Mouse (Mus musculus) ES-E14 (cell line): ENCODE results near the gene Rasl11b. TPM values are rescaled to one million over a fixed set of nuclear protein-coding genes. Genes with fewer than 3 reads are reported as not detected.

Source experiments
- DNase-seq: peaks from one replicate; pipeline ENCODE4 v3.0.0-alpha.2; 2013; ENCODE audit warnings: low read depth, low spot score
- H3K27ac ChIP-seq: 2 replicates; pipeline ENCODE4 v1.5.1; 2012; ENCODE audit warnings: low read depth, mild to moderate bottlenecking, low read length, moderate library complexity, mixed read lengths; ENCODE audit not compliant: poor library complexity, insufficient read depth, severe bottlenecking
- H3K36me3 ChIP-seq: 2 replicates; pipeline ENCODE4 v1.6.1; 2012; ENCODE audit warnings: mild to moderate bottlenecking, low read length, moderate library complexity, mixed read lengths; ENCODE audit not compliant: control insufficient read depth, poor library complexity, insufficient read depth, severe bottlenecking
- H3K4me1 ChIP-seq, 2 experiments: fragments of 150-350 bp in 1 of 2; sonication (generic) in 1 of 2; 2 replicates each; pipeline ENCODE4 v1.6.1; 2012; ENCODE audit warnings: low read length in 2 of 2, mild to moderate bottlenecking in 1 of 2, mixed read lengths in 1 of 2; ENCODE audit not compliant: control insufficient read depth in 2 of 2, insufficient read depth in 2 of 2, poor library complexity in 1 of 2
- H3K4me3 ChIP-seq, 2 experiments: fragments of 150-350 bp in 1 of 2; sonication (generic) in 1 of 2; 2 replicates each; pipeline ENCODE4 v1.5.1; 2012; ENCODE audit warnings: low read length in 2 of 2, low read depth in 1 of 2, mild to moderate bottlenecking in 1 of 2, mixed read lengths in 1 of 2; ENCODE audit not compliant: insufficient read depth in 1 of 2, poor library complexity in 1 of 2, severe bottlenecking in 1 of 2
- H3K9ac ChIP-seq: 2 replicates; pipeline ENCODE4 v1.6.1; 2012; ENCODE audit warnings: low read depth, mild to moderate bottlenecking, low read length, mixed read lengths; ENCODE audit not compliant: poor library complexity, insufficient read depth, severe bottlenecking
- H3K9me3 ChIP-seq: fragments of 150-350 bp; sonication (generic); 2 replicates; pipeline ENCODE4 v1.6.1; 2012; ENCODE audit warnings: low read depth, mild to moderate bottlenecking, low read length; ENCODE audit not compliant: control insufficient read depth, insufficient read depth
- CHD2 ChIP-seq: IDR thresholded peaks from 2 replicates; pipeline ENCODE4 v1.6.1; 2014; ENCODE audit warnings: mild to moderate bottlenecking, low read depth, low read length, inconsistent platforms
- HCFC1 ChIP-seq: IDR thresholded peaks from 2 replicates; pipeline ENCODE4 v1.6.1; 2012; ENCODE audit warnings: low read length, inconsistent platforms, borderline replicate concordance; ENCODE audit not compliant: insufficient read depth
- MAFK ChIP-seq: IDR thresholded peaks from 2 replicates; pipeline ENCODE4 v1.6.1; 2014; ENCODE audit warnings: mild to moderate bottlenecking, low read depth, low read length, inconsistent platforms; ENCODE audit not compliant: insufficient read depth
- ZC3H11A ChIP-seq: IDR thresholded peaks from 2 replicates; pipeline ENCODE4 v1.6.1; 2012; ENCODE audit warnings: low read depth, mild to moderate bottlenecking, inconsistent platforms, low read length, borderline replicate concordance
- ZNF384 ChIP-seq: IDR thresholded peaks from 2 replicates; pipeline ENCODE4 v1.6.1; 2012; ENCODE audit warnings: low read depth, low read length, inconsistent platforms
- in situ Hi-C, 2 experiments: fragments of 600-800 bp; cut with MboI; formaldehyde crosslinking; loops; one replicate each; pipeline ENCODE4 v1.15.1; 2025; ENCODE audit warnings: low sequenced_read_pairs in 2 of 2, inconsistent platforms in 1 of 2; ENCODE audit not compliant: unreplicated experiment in 2 of 2
- total RNA-seq: library from RNA; depleted of rRNA; stranded (reverse); fragments of 300-350 nt; gene quantifications from 2 replicates; pipeline ENCODE4 v1.2.3, GENCODE M21; 2012

Rasl11b gene
- total RNA-seq, 1 experiment = 6.8 TPM

GRCm38 (mm10) chr5:74240298-74240697, 45.2 kb downstream of the Rasl11b start:
- no peak overlapping the region for H3K9ac ChIP-seq
- no peaks in the 10 kb centered on the region for H3K4me1 ChIP-seq
- in situ Hi-C loops = no loop called here
- DNase-seq = no peak
- H3K9me3 ChIP-seq = no peaks in the 10 kb centered on the region
- H3K4me3 ChIP-seq = no peak overlapping the region
- H3K27ac ChIP-seq = no peak overlapping the region
- TF ChIP-seq HCFC1 (no peak), CHD2 (no peak), MAFK (no peak), ZNF384 (no peak), ZC3H11A (no peak)
- no peaks in the 10 kb centered on the region for H3K36me3 ChIP-seq

GRCm38 (mm10) chr5:74240926-74241680, 46.0 kb downstream of the Rasl11b start:
- TF ChIP-seq CHD2 (no peak), MAFK (no peak), ZC3H11A (no peak), ZNF384 (no peak), HCFC1 (no peak)
- Histone ChIP-seq H3K4me3 (no peak overlapping the region), H3K27ac (no peak overlapping the region), H3K4me1 (no peaks in the 10 kb centered on the region), H3K9me3 (no peaks in the 10 kb centered on the region), H3K9ac (no peak overlapping the region), H3K36me3 (no peaks in the 10 kb centered on the region)
- in situ Hi-C loops = no loop called here
- no peak for DNase-seq

GRCm38 (mm10) chr5:74242654-74243053, 47.6 kb downstream of the Rasl11b start:
- in situ Hi-C loops = no loop called here

GRCm38 (mm10) chr5:74244406-74245019, 49.4 kb downstream of the Rasl11b start:
- in situ Hi-C loops = no loop called here
- Histone ChIP-seq H3K4me3 (no peak overlapping the region), H3K36me3 (no peaks in the 10 kb centered on the region), H3K4me1 (no peaks in the 10 kb centered on the region), H3K9me3 (no peaks in the 10 kb centered on the region), H3K27ac (no peak overlapping the region), H3K9ac (no peak overlapping the region)
- TF ChIP-seq MAFK (no peak), HCFC1 (no peak), CHD2 (no peak), ZC3H11A (no peak), ZNF384 (no peak)
- no peak for DNase-seq

More at GRCm38 (mm10) chr5:74242654-74243053, 47.6 kb downstream of the Rasl11b start:
- DNase-seq = no peak
- H3K9me3 ChIP-seq = no peaks in the 10 kb centered on the region
- H3K9ac ChIP-seq = no peak overlapping the region
- H3K4me1 ChIP-seq = no peaks in the 10 kb centered on the region
- no peak overlapping the region for H3K4me3 ChIP-seq
- no peaks in the 10 kb centered on the region for H3K36me3 ChIP-seq
- no peak for TF ChIP-seq ZC3H11A
- TF ChIP-seq HCFC1 = no peak
- no peak for TF ChIP-seq CHD2
- no peak for TF ChIP-seq MAFK
- no peak for TF ChIP-seq ZNF384
- no peak overlapping the region for H3K27ac ChIP-seq

GRCm38 (mm10) chr5:74245641-74246145, 50.6 kb downstream of the Rasl11b start:
- H3K4me1 ChIP-seq = no peaks in the 10 kb centered on the region
- in situ Hi-C loops = no loop called here
- no peak for DNase-seq
- TF ChIP-seq MAFK (no peak), CHD2 (no peak), ZC3H11A (no peak), ZNF384 (no peak), HCFC1 (no peak)
- no peak overlapping the region for H3K4me3 ChIP-seq
- H3K9me3 ChIP-seq = no peaks in the 10 kb centered on the region
- no peaks in the 10 kb centered on the region for H3K36me3 ChIP-seq
- no peak overlapping the region for H3K27ac ChIP-seq
- no peak overlapping the region for H3K9ac ChIP-seq
